Comparison of ENCODE assay signal across 10 mouse cellular contexts in genomic region chr2:181764600-181764999, GRCm38 (mm10). TPM values are rescaled to one million over a fixed set of nuclear protein-coding genes. Genes with fewer than 3 reads are reported as not detected.
DNase-seq lines count a peak whose midpoint lies in the region; ATAC-seq and TF ChIP-seq lines count a peak whose summit lies in the region.
"Had no signal": no experiment of that assay in that cellular context is flagged by ENCODE, and none has a peak within 500 bp of the region (broad histone marks: within the 10 kb centered on the region; RNA-seq: fewer than 3 reads in every experiment).

No protein-coding gene starts in this region.

- no peak for TF ChIP-seq CTCF in forebrain, postnatal 0 days (IDR thresholded peaks at IDR 0.05; ENCODE audit: low read depth)

- peaks cover 25% of the 10 kb centered on the region for H3K4me1 ChIP-seq in forebrain, postnatal 0 days (ENCODE audit: insufficient read depth)
- no peaks in the 10 kb centered on the region for H3K4me1 ChIP-seq in liver, embryonic 11.5 days (replicated peaks; ENCODE audit: control insufficient read depth, insufficient read depth, low read length)
- H3K4me1 ChIP-seq: heart, embryonic 13.5 days had no signal

- no peaks in the 10 kb centered on the region for H3K27me3 ChIP-seq in forebrain, postnatal 0 days (ENCODE audit: insufficient read depth, low read length)
- H3K27me3 ChIP-seq in liver, embryonic 11.5 days (replicated peaks; ENCODE audit: control insufficient read depth, insufficient read depth, low read length), result peaks cover 12% of the 10 kb centered on the region; the same call in 1 of the 2 replicates

- H3K36me3 ChIP-seq in forebrain, postnatal 0 days (ENCODE audit: insufficient read depth), result no peaks in the 10 kb centered on the region
- H3K36me3 ChIP-seq in liver, embryonic 11.5 days (ENCODE audit: control insufficient read depth, insufficient read depth, low read length), result no peaks in the 10 kb centered on the region
- H3K36me3 ChIP-seq: heart, embryonic 13.5 days had no signal

- ATAC-seq in forebrain, postnatal 0 days, result peak; percentile 47
- no peak for ATAC-seq in liver, embryonic 11.5 days (replicated peaks; ENCODE audit: low FRiP score)
- ATAC-seq: Patski had no signal

- H3K9ac ChIP-seq in forebrain, postnatal 0 days, result peak overlapping the region; percentile 19
- no peak overlapping the region for H3K9ac ChIP-seq in liver, embryonic 11.5 days (ENCODE audit: low read depth, low read length)
- H3K9ac ChIP-seq: heart, embryonic 13.5 days had no signal

- H3K4me2 ChIP-seq in forebrain, postnatal 0 days (ENCODE audit: low read depth), result peak overlapping the region; percentile 26; the same call in 1 of the 2 replicates
- no peak overlapping the region for H3K4me2 ChIP-seq in liver, embryonic 11.5 days
- H3K4me2 ChIP-seq: heart, embryonic 13.5 days had no signal

- WGBS in forebrain, postnatal 0 days, result under 1% methylated on average over 10 of the region's 10 CpGs
- WGBS in liver, embryonic 11.5 days, result 3% methylated on average over 10 of the region's 10 CpGs

- H3K9me3 ChIP-seq in forebrain, postnatal 0 days (ENCODE audit: low read length), result no peaks in the 10 kb centered on the region
- no peaks in the 10 kb centered on the region for H3K9me3 ChIP-seq in liver, embryonic 11.5 days (ENCODE audit: control insufficient read depth, low read length)
- H3K9me3 ChIP-seq: heart, embryonic 13.5 days had no signal

- DNase-seq in gastrocnemius, postnatal 4 days (ENCODE audit: low spot score in 2 of 2), result peak; percentile 21
- DNase-seq in gastrocnemius, adult 18-20 months (ENCODE audit: low spot score), result no peak
- DNase-seq in urinary bladder, postnatal 14 days (ENCODE audit: low spot score), result peak; percentile 9
- DNase-seq in urinary bladder, postnatal 4 days (ENCODE audit: low spot score in 2 of 2), result no peak
- DNase-seq in forebrain, postnatal 0 days, result peak; percentile 42
- peak; percentile 34 for DNase-seq in liver, embryonic 11.5 days (ENCODE audit: low spot score)
- DNase-seq in right cerebral cortex, postnatal 4 days, result peak; percentile 51
- no peak for DNase-seq in left cerebral cortex, adult 8-10 months (ENCODE audit: low spot score in 2 of 2)

- H3K27ac ChIP-seq in forebrain, postnatal 0 days (ENCODE audit: low read depth, low read length), result peak overlapping the region; percentile 40; the same call in 1 of the 2 replicates
- no peak overlapping the region for H3K27ac ChIP-seq in liver, embryonic 11.5 days (ENCODE audit: low read depth, low read length)
- H3K27ac ChIP-seq: heart, embryonic 13.5 days had no signal

- H3K4me3 ChIP-seq in forebrain, postnatal 0 days (ENCODE audit: low read depth, low read length), result no peak overlapping the region
- no peak overlapping the region for H3K4me3 ChIP-seq in liver, embryonic 11.5 days (ENCODE audit: low read depth, low read length)
- H3K4me3 ChIP-seq: heart, embryonic 13.5 days had no signal

RNA-seq across cellular contexts. Expression of gene Myt1, which starts 1.5 kb away (rescaled TPM):
- under 1 TPM in 1 of 2 experiments, not detected in 1; 0.29 TPM for total RNA-seq in gastrocnemius, postnatal 4 days (2021)
- not detected for total RNA-seq in gastrocnemius, adult 18-20 months (2021)
- total RNA-seq in forebrain, postnatal 0 days (2014; rRNA removed), result 39.0 and 55.0 TPM in 2 replicates
- polyA plus RNA-seq in forebrain, postnatal 0 days (2015; fragmentation: Nextera tagmentation; extraction: Ambion mirVana), result 4.0 and 6.7 TPM in 2 replicates
- polyA plus RNA-seq in liver, embryonic 11.5 days (2014; fragmentation: Nextera tagmentation; extraction: Ambion mirVana), result 0.03 and 0.06 TPM in 2 replicates
- total RNA-seq in left cerebral cortex, adult 8-10 months (2022), result 10 to 100 TPM; 14.7 to 25.9 (median 18.6) TPM
- polyA plus RNA-seq: Patski had no signal

RNA-seq across cellular contexts. Expression of gene Oprl1, which starts 49.8 kb away (rescaled TPM):
- not detected for total RNA-seq in gastrocnemius, postnatal 4 days (2021)
- total RNA-seq in gastrocnemius, adult 18-20 months (2021), result not detected
- 114 and 134 TPM in 2 replicates for total RNA-seq in forebrain, postnatal 0 days (2014; rRNA removed)
- 51.3 and 62.5 TPM in 2 replicates for polyA plus RNA-seq in forebrain, postnatal 0 days (2015; fragmentation: Nextera tagmentation; extraction: Ambion mirVana)
- 2.0 and 3.2 TPM in 2 replicates for polyA plus RNA-seq in liver, embryonic 11.5 days (2014; fragmentation: Nextera tagmentation; extraction: Ambion mirVana)
- total RNA-seq in left cerebral cortex, adult 8-10 months (2022), result 10 to 100 TPM; 47.1 to 59.7 (median 55.7) TPM
- polyA plus RNA-seq: Patski had no signal

Comparison
In these comparisons a context has a peak if more than half of its experiments do, and no peak if none do; other contexts are left out.
1. DNase-seq: peak in gastrocnemius, postnatal 4 days (2 of 2), urinary bladder, postnatal 14 days (single experiment), forebrain, postnatal 0 days (single experiment), liver, embryonic 11.5 days (single experiment) and right cerebral cortex, postnatal 4 days (single experiment); none in gastrocnemius, adult 18-20 months (single experiment), urinary bladder, postnatal 4 days (0 of 2) and left cerebral cortex, adult 8-10 months (0 of 2).
2. RNA of gene Myt1, which starts 1.5 kb away (total RNA-seq): 39.0 to 55.0 TPM in forebrain, postnatal 0 days and 14.7 to 25.9 TPM in left cerebral cortex, adult 8-10 months; 0.29 TPM in gastrocnemius, postnatal 4 days and not detected in gastrocnemius, adult 18-20 months; every median in the first group is over 10 times any median in the second.
3. RNA of gene Oprl1, which starts 49.8 kb away (total RNA-seq): 114 to 134 TPM in forebrain, postnatal 0 days and 47.1 to 59.7 TPM in left cerebral cortex, adult 8-10 months; not detected in gastrocnemius, postnatal 4 days and not detected in gastrocnemius, adult 18-20 months; every median in the first group is over 10 times any median in the second.